In genomic region chr10:39555289-39555715, GRCm38 (mm10) we compare ENCODE assay signal across 9 mouse cellular contexts. TPM values are rescaled to one million over a fixed set of nuclear protein-coding genes. Genes with fewer than 3 reads are reported as not detected.
A peak's percentile ranks its signal among the peaks of the same experiment; 100 is the strongest.
DNase-seq lines count a peak whose midpoint lies in the region; ATAC-seq and TF ChIP-seq lines count a peak whose summit lies in the region.
"Had no signal": no experiment of that assay in that cellular context is flagged by ENCODE, and none has a peak within 500 bp of the region (broad histone marks: within the 10 kb centered on the region; RNA-seq: fewer than 3 reads in every experiment).

No protein-coding gene starts in this region.

- no peaks in the 10 kb centered on the region for H3K79me2 ChIP-seq in heart, adult 2 months (replicated peaks; ENCODE audit: control insufficient read depth, insufficient read depth, low read length)

- 0 out of 2 replicates have a peak overlapping the region, but pooled peaks have one; percentile 27 for H3K9ac ChIP-seq in heart, embryonic 12.5 days
- H3K9ac ChIP-seq in heart, adult 2 months (ENCODE audit: low read depth, low read length) = no peak overlapping the region
- no peak overlapping the region for H3K9ac ChIP-seq in intestine, embryonic 14.5 days (ENCODE audit: low read length)

- H3K9me3 ChIP-seq in heart, embryonic 12.5 days (replicated peaks) = no peaks in the 10 kb centered on the region
- no peaks in the 10 kb centered on the region for H3K9me3 ChIP-seq in intestine, embryonic 14.5 days (ENCODE audit: control insufficient read depth, low read length)
- no peaks in the 10 kb centered on the region for H3K9me3 ChIP-seq in midbrain, embryonic 10.5 days (replicated peaks)

- no peak overlapping the region for H3K4me3 ChIP-seq in heart, embryonic 12.5 days
- H3K4me3 ChIP-seq in heart, adult 2 months = no peak overlapping the region
- H3K4me3 ChIP-seq in intestine, embryonic 14.5 days (ENCODE audit: low read depth, low read length) = no peak overlapping the region
- H3K4me3 ChIP-seq in midbrain, embryonic 10.5 days = no peak overlapping the region
- H3K4me3 ChIP-seq: left cerebral cortex, adult 2 months had no signal

- H3K27ac ChIP-seq in heart, embryonic 12.5 days (ENCODE audit: poor library complexity, severe bottlenecking) = peak overlapping the region; percentile 75
- H3K27ac ChIP-seq in heart, adult 2 months = no peak overlapping the region
- peak overlapping the region; percentile 54 for H3K27ac ChIP-seq in intestine, embryonic 14.5 days (ENCODE audit: low read depth)
- peak overlapping the region; percentile 75 for H3K27ac ChIP-seq in midbrain, embryonic 10.5 days (replicated peaks)
- H3K27ac ChIP-seq: left cerebral cortex, adult 2 months had no signal

- TF ChIP-seq EP300 in heart, adult 2 months (IDR thresholded peaks at IDR 0.05; ENCODE audit: insufficient read depth, low read depth, low read length) = no peak

- no peak for DNase-seq in heart, adult 2 months
- peak; percentile 70 for DNase-seq in embryo, embryonic 10.5 days (ENCODE audit: low spot score)
- DNase-seq in intestine, embryonic 14.5 days (ENCODE audit: low spot score) = no peak
- no peak for DNase-seq in midbrain, embryonic 10.5 days (ENCODE audit: low spot score)
- no peak for DNase-seq in frontal cortex, adult 2 months (ENCODE audit: extremely low spot score in 1 of 2, low spot score in 1 of 2)
- DNase-seq in spleen, adult 18-20 months = no peak
- no peak for DNase-seq in thymus, adult 18-20 months

- H3K4me1 ChIP-seq in heart, embryonic 12.5 days (replicated peaks) = peaks cover 87% of the 10 kb centered on the region
- peaks cover 16% of the 10 kb centered on the region for H3K4me1 ChIP-seq in heart, adult 2 months (ENCODE audit: control insufficient read depth, insufficient read depth, low read length)
- peaks cover 45% of the 10 kb centered on the region for H3K4me1 ChIP-seq in intestine, embryonic 14.5 days (replicated peaks; ENCODE audit: control insufficient read depth, insufficient read depth, low read length)
- H3K4me1 ChIP-seq in midbrain, embryonic 10.5 days = peaks cover 83% of the 10 kb centered on the region

- 0 out of 2 replicates have a peak, but pooled peaks have one; percentile 20 for ATAC-seq in heart, embryonic 12.5 days (ENCODE audit: insufficient number of reproducible peaks, low FRiP score)
- peak; percentile 44 for ATAC-seq in intestine, embryonic 14.5 days (replicated peaks; ENCODE audit: low FRiP score, low TSS enrichment, low read depth)

- intact Hi-C loops in heart, adult 2 months (cut with DNase I) = loop anchor here (5.0 kb wide), 1 partner anchor 177 kb away; the partner anchor contains the start of gene Rev3l

- H3K36me3 ChIP-seq in heart, embryonic 12.5 days = peaks cover 7% of the 10 kb centered on the region
- peaks cover 3% of the 10 kb centered on the region for H3K36me3 ChIP-seq in heart, adult 2 months (ENCODE audit: control insufficient read depth, insufficient read depth, low read length)
- peaks cover 9% of the 10 kb centered on the region; the same call in 1 of the 2 replicates for H3K36me3 ChIP-seq in intestine, embryonic 14.5 days (ENCODE audit: control insufficient read depth, insufficient read depth, low read length)
- H3K36me3 ChIP-seq in midbrain, embryonic 10.5 days = peaks cover 10% of the 10 kb centered on the region

- H3K4me2 ChIP-seq in heart, embryonic 12.5 days = peak overlapping the region; percentile 26
- H3K4me2 ChIP-seq in intestine, embryonic 14.5 days (ENCODE audit: low read length) = 0 out of 2 replicates have a peak overlapping the region, but pooled peaks have one; percentile 2

- no peak for TF ChIP-seq CTCF in heart, adult 2 months (IDR thresholded peaks at IDR 0.05)

- no peak for TF ChIP-seq POLR2A in heart, adult 2 months (IDR thresholded peaks at IDR 0.05; ENCODE audit: insufficient read depth, low read depth, low read length)

- H3K27me3 ChIP-seq in heart, embryonic 12.5 days (replicated peaks) = no peaks in the 10 kb centered on the region
- H3K27me3 ChIP-seq in heart, adult 2 months (ENCODE audit: control insufficient read depth, insufficient read depth, low read length) = no peaks in the 10 kb centered on the region
- no peaks in the 10 kb centered on the region for H3K27me3 ChIP-seq in intestine, embryonic 14.5 days (replicated peaks; ENCODE audit: control insufficient read depth, insufficient read depth, low read length)
- H3K27me3 ChIP-seq in midbrain, embryonic 10.5 days (ENCODE audit: low read depth, poor library complexity, severe bottlenecking) = no peaks in the 10 kb centered on the region

- 23% methylated on average over 7 of the region's 7 CpGs for WGBS in heart, embryonic 12.5 days
- 59% methylated on average over 7 of the region's 7 CpGs for WGBS in heart, adult 2 months
- 33% methylated on average over 7 of the region's 7 CpGs for WGBS in intestine, embryonic 14.5 days
- WGBS in midbrain, embryonic 10.5 days = 18% methylated on average over 7 of the region's 7 CpGs

RNA-seq across cellular contexts. Expression of gene Traf3ip2, which starts 57.4 kb away (rescaled TPM):
- polyA plus RNA-seq in heart, embryonic 12.5 days (2016; fragmentation: Nextera tagmentation; extraction: Ambion mirVana) = 10.9 and 11.7 TPM in 2 replicates
- total RNA-seq in heart, adult 2 months (2021) = 1 to 10 TPM; 5.0 to 6.5 TPM
- polyA plus RNA-seq in heart, adult 2 months (2012; rRNA removed) = 7.1 and 7.8 TPM in 2 replicates
- 27.8 and 28.5 TPM in 2 replicates for polyA plus RNA-seq in intestine, embryonic 14.5 days (2014; fragmentation: Nextera tagmentation; extraction: Ambion mirVana)
- 5.5 and 9.5 TPM in 2 replicates for polyA plus RNA-seq in midbrain, embryonic 10.5 days (2016; fragmentation: Nextera tagmentation; extraction: Ambion mirVana)
- polyA plus RNA-seq in frontal cortex, adult 2 months (2012; rRNA removed) = 1.7 and 2.8 TPM in 2 replicates
